Mouse (Mus musculus) forebrain, embryonic 13.5 days (tissue): ENCODE results near the gene D630023F18Rik. TPM values are rescaled to one million over a fixed set of nuclear protein-coding genes. Genes with fewer than 3 reads are reported as not detected.

Experiments used
- ATAC-seq: fragments of 200-750 bp; cut with Nextera tagmentation; 2 replicates; pipeline ENCODE4 v1.8.0; 2017
- H3K27ac ChIP-seq: fragments of 300-500 bp; sonication (generic); 2 replicates; pipeline ENCODE4 v1.5.1; 2015; ENCODE audit warnings: inconsistent platforms, mild to moderate bottlenecking, moderate library complexity
- H3K27me3 ChIP-seq: fragments of 300-500 bp; sonication (generic); 2 replicates; pipeline ENCODE4 v1.6.1; 2015; ENCODE audit warnings: mild to moderate bottlenecking, inconsistent platforms
- H3K36me3 ChIP-seq: fragments of 300-500 bp; sonication (generic); 2 replicates; pipeline ENCODE4 v1.6.1; 2015; ENCODE audit warnings: mild to moderate bottlenecking, inconsistent platforms; ENCODE audit not compliant: poor library complexity, severe bottlenecking
- H3K4me1 ChIP-seq: fragments of 300-500 bp; sonication (generic); 2 replicates; pipeline ENCODE4 v1.6.1; 2015; ENCODE audit warnings: inconsistent platforms
- H3K4me2 ChIP-seq: fragments of 300-500 bp; sonication (generic); 2 replicates; pipeline ENCODE4 v1.6.1; 2015; ENCODE audit warnings: inconsistent platforms, mild to moderate bottlenecking, moderate library complexity
- H3K4me3 ChIP-seq: fragments of 300-500 bp; sonication (generic); 2 replicates; pipeline ENCODE4 v1.5.1; 2015; ENCODE audit warnings: mild to moderate bottlenecking, inconsistent platforms
- H3K9ac ChIP-seq: fragments of 300-500 bp; sonication (generic); 2 replicates; pipeline ENCODE4 v1.6.1; 2015; ENCODE audit warnings: mild to moderate bottlenecking, inconsistent platforms
- H3K9me3 ChIP-seq: fragments of 300-500 bp; sonication (generic); replicated peaks from 2 replicates; pipeline ENCODE4 v1.6.1; 2016; ENCODE audit warnings: inconsistent platforms
- WGBS: fragments of 180-500 bp; shearing (Covaris S2); methylation state at CpG from one replicate; pipeline ENCODE4 v1.1.7; 2015; 5-methylcytosine and 5-hydroxymethylcytosine counted together
- polyA plus RNA-seq: library from polyadenylated mRNA; unstranded; fragments of >200 nt; fragmentation: Nextera tagmentation; extraction: Ambion mirVana; gene quantifications from 2 replicates; pipeline ENCODE4 v1.2.1, GENCODE M21; 2015

D630023F18Rik gene
- polyA plus RNA-seq, 1 experiment from 2014 or later = 0.09 TPM

DNA sequence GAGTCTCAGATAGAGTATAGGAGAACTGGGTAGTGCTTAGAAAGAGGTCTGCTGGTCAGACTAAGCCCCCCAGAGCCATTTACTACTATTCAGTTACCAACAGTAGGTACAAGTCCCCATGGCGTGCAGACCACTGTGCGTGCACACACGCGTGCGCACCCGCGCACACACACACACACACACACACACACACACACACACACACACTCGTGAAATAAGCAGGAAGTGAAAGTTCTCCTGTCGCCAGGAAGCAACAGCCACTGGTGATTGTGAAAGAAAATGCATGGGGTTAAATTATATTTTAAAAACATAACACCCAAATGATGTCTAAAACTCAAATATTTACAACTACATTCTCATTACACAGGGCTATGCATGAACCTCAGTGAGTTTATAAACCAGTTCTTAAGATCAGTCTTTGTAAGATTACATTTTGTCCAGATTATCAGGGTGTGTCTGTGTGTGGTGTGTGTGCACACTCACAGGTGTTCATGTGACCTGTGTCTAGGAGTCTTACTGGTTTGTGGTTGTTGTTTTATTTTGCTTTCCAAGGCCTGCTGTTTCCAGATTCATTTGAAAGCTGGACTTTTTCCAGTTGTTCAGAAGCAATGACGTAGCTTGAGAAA, 15.2 kb downstream of the D630023F18Rik start:
- WGBS = 90% methylated on average over 10 of the region's 10 CpGs
- Histone ChIP-seq H3K9ac (no peak overlapping the region), H3K4me3 (no peak overlapping the region), H3K4me1 (no peaks in the 10 kb centered on the region), H3K36me3 (no peaks in the 10 kb centered on the region), H3K27me3 (no peaks in the 10 kb centered on the region), H3K27ac (no peak overlapping the region), H3K4me2 (no peak overlapping the region), H3K9me3 (no peaks in the 10 kb centered on the region)
- ATAC-seq = no peak

DNA sequence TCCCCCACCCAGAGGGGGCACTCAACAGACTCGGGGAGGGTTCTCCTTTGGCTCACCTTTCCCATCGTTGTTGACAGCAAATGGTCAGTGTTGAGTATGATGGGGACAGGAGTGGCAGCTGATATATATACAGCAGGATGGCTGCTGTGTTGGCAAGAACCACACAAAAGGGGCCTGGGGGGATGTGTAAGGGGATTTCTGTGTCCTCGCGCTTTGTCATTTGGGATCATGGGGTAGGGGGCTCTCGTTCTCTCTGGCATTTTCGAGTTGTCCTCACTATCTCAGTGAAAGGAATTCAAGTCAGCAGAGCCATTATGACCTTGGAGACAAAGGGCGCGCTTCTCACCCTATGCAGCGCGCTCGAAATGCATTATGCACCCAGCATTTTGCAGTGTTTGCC, 19.7 kb downstream of the D630023F18Rik start, which contains the start of gene Cryga:
Gene Cryga (minus strand): TSS at position 101 of the 400 bp plus-strand sequence.
- H3K4me2 ChIP-seq = no peak within 1 kb of the TSS
- H3K36me3 ChIP-seq = no peaks in the 10 kb centered on the region
- no peak within 1 kb of the TSS for H3K27ac ChIP-seq
- H3K4me3 ChIP-seq = no peak within 1 kb of the TSS
- no peaks in the 10 kb centered on the region for H3K4me1 ChIP-seq
- no peak within 1 kb of the TSS for H3K9ac ChIP-seq
- no peaks in the 10 kb centered on the region for H3K9me3 ChIP-seq
- WGBS = 89% methylated on average over 11 of the region's 11 CpGs
- no peaks in the 10 kb centered on the region for H3K27me3 ChIP-seq
- ATAC-seq = no peak

DNA sequence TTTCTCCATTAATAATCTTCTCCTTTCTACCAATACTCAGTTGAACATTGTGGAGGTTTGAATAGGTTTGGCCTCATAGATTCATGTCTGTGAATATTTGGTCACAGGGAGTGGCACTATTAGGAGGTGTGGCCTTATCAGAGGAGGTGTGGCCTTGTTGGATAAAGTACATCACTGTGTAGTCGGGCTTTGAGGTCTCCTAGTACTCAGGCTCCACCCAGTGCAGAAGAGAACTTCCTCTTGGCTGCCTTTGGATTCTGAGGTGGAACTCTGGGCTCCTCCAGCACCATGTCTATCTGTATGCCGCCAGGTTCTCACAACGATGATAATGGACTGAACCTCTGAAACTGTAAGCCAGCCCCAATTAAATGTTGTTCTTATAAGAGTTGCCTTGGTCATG, 26.1 kb downstream of the D630023F18Rik start:
- 80% methylated on average over 3 of the region's 3 CpGs for WGBS
- H3K4me1 ChIP-seq = no peaks in the 10 kb centered on the region
- no peak for ATAC-seq
- no peaks in the 10 kb centered on the region for H3K9me3 ChIP-seq
- no peaks in the 10 kb centered on the region for H3K36me3 ChIP-seq
- H3K4me3 ChIP-seq = no peak overlapping the region
- H3K9ac ChIP-seq = no peak overlapping the region
- H3K27ac ChIP-seq = no peak overlapping the region
- H3K27me3 ChIP-seq = no peaks in the 10 kb centered on the region
- H3K4me2 ChIP-seq = no peak overlapping the region

- H3K4me1 ChIP-seq = no peaks in the 10 kb centered on the region
- no peak overlapping the region for H3K4me2 ChIP-seq
- H3K27me3 ChIP-seq = no peaks in the 10 kb centered on the region
- no peaks in the 10 kb centered on the region for H3K36me3 ChIP-seq
- no peak overlapping the region for H3K27ac ChIP-seq
- no peaks in the 10 kb centered on the region for H3K9me3 ChIP-seq
- 90% methylated on average over 3 of the region's 3 CpGs for WGBS
- no peak overlapping the region for H3K4me3 ChIP-seq
- no peak overlapping the region for H3K9ac ChIP-seq
- ATAC-seq = no peak
Measured at GRCm38 (mm10) chr1:65091566-65091965, 31.4 kb downstream of the D630023F18Rik start.

DNA sequence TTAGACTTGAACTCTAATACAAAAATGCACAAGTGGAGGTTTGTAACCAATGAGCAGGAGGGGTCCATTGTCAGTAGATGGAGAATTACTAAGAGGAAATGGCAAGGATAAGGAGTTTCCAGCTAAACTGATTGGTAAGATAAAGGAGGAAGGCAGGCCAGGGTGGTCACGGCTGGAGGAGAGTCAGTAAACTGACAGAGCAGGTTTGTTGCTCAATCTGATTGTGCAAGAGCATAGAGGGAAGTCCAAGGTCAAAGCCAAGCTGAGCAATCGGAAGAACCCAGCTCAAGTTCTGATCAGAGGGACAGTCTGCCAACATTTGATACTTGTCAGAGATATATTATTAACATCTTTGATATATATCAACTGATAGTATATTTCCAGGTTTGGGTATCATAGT, 32.6 kb downstream of the D630023F18Rik start:
- H3K4me2 ChIP-seq = no peak overlapping the region
- H3K27me3 ChIP-seq = no peaks in the 10 kb centered on the region
- no peaks in the 10 kb centered on the region for H3K4me1 ChIP-seq
- no peak overlapping the region for H3K4me3 ChIP-seq
- H3K9me3 ChIP-seq = no peaks in the 10 kb centered on the region
- 80% methylated on average over 2 of the region's 2 CpGs for WGBS
- H3K27ac ChIP-seq = no peak overlapping the region
- no peak for ATAC-seq
- H3K36me3 ChIP-seq = no peaks in the 10 kb centered on the region
- H3K9ac ChIP-seq = no peak overlapping the region

- ATAC-seq = no peak
- WGBS = 80% methylated on average over 6 of the region's 6 CpGs
Measured at GRCm38 (mm10) chr1:65088567-65089356, 34.3 kb downstream of the D630023F18Rik start.

DNA sequence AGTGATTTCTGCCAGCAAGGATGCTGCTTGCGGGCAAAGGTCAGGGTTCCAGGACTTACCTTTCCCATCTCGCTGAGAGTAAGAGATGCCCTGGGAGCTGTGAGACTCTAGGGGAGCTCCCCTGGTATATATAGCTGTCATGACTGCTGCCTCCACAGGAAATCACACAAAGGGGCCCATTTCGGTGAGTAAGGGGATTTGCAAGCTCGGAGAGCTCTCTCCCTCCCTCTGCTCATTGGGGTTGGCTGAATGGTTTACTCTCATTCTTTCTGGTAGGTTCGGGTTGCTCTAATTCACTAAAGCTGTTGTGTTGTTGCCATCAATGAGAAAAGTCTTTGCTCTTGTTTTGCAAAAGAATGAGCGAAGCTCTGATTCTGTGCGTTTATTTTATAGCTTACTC, 40.8 kb downstream of the D630023F18Rik start, which contains the start of gene Crygb:
Gene Crygb (minus strand): TSS at position 101 of the 400 bp plus-strand sequence.
- Histone ChIP-seq H3K27me3 (no peaks in the 10 kb centered on the region), H3K4me1 (no peaks in the 10 kb centered on the region), H3K9ac (no peak within 1 kb of the TSS), H3K4me2 (no peak within 1 kb of the TSS), H3K27ac (no peak within 1 kb of the TSS), H3K9me3 (no peaks in the 10 kb centered on the region), H3K36me3 (no peaks in the 10 kb centered on the region), H3K4me3 (no peak within 1 kb of the TSS)
- 24% methylated on average over 7 of the region's 7 CpGs for WGBS
- ATAC-seq = no peak

More at GRCm38 (mm10) chr1:65088567-65089356, 34.3 kb downstream of the D630023F18Rik start:
- Histone ChIP-seq H3K4me2 (no peak overlapping the region), H3K9me3 (no peaks in the 10 kb centered on the region), H3K4me1 (no peaks in the 10 kb centered on the region), H3K27ac (no peak overlapping the region), H3K9ac (no peak overlapping the region), H3K4me3 (no peak overlapping the region), H3K36me3 (no peaks in the 10 kb centered on the region), H3K27me3 (no peaks in the 10 kb centered on the region)

- Histone ChIP-seq H3K27me3 (no peaks in the 10 kb centered on the region), H3K36me3 (no peaks in the 10 kb centered on the region), H3K4me2 (no peak overlapping the region), H3K27ac (no peak overlapping the region), H3K9ac (no peak overlapping the region), H3K4me3 (no peak overlapping the region), H3K4me1 (no peaks in the 10 kb centered on the region), H3K9me3 (no peaks in the 10 kb centered on the region)
- no peak for ATAC-seq
- WGBS = 17% methylated on average over 5 of the region's 5 CpGs
Measured at GRCm38 (mm10) chr1:65075607-65076006, 47.4 kb downstream of the D630023F18Rik start.

- H3K9me3 ChIP-seq = no peaks in the 10 kb centered on the region
- no peaks in the 10 kb centered on the region for H3K36me3 ChIP-seq
- H3K27ac ChIP-seq = no peak within 1 kb of the TSS
- no peaks in the 10 kb centered on the region for H3K27me3 ChIP-seq
- H3K4me1 ChIP-seq = no peaks in the 10 kb centered on the region
- WGBS = 61% methylated on average over 6 of the region's 6 CpGs
- H3K4me3 ChIP-seq = no peak within 1 kb of the TSS
- no peak for ATAC-seq
- no peak within 1 kb of the TSS for H3K4me2 ChIP-seq
- H3K9ac ChIP-seq = no peak within 1 kb of the TSS
Measured at GRCm38 (mm10) chr1:65073589-65073988, 49.4 kb downstream of the D630023F18Rik start, which contains the start of gene Crygc. Gene Crygc (minus strand): TSS chr1:65073689.

- Histone ChIP-seq H3K4me3 (no peak overlapping the region), H3K4me2 (no peak overlapping the region), H3K27me3 (no peaks in the 10 kb centered on the region), H3K27ac (no peak overlapping the region), H3K36me3 (no peaks in the 10 kb centered on the region), H3K4me1 (no peaks in the 10 kb centered on the region), H3K9ac (no peak overlapping the region), H3K9me3 (no peaks in the 10 kb centered on the region)
- no peak for ATAC-seq
Measured at GRCm38 (mm10) chr1:65067842-65068241, 55.2 kb downstream of the D630023F18Rik start.

- H3K4me3 ChIP-seq = no peak overlapping the region
- no peaks in the 10 kb centered on the region for H3K36me3 ChIP-seq
- WGBS = 79% methylated on average over 15 of the region's 15 CpGs
- H3K27ac ChIP-seq = no peak overlapping the region
- no peaks in the 10 kb centered on the region for H3K4me1 ChIP-seq
- no peaks in the 10 kb centered on the region for H3K9me3 ChIP-seq
- no peak overlapping the region for H3K4me2 ChIP-seq
- H3K27me3 ChIP-seq = no peaks in the 10 kb centered on the region
- no peak for ATAC-seq
- H3K9ac ChIP-seq = no peak overlapping the region
Measured at GRCm38 (mm10) chr1:65064201-65064600, 58.8 kb downstream of the D630023F18Rik start.

- Histone ChIP-seq H3K4me1 (no peaks in the 10 kb centered on the region), H3K9ac (no peak within 1 kb of the TSS), H3K4me2 (no peak within 1 kb of the TSS), H3K9me3 (no peaks in the 10 kb centered on the region), H3K36me3 (no peaks in the 10 kb centered on the region), H3K27ac (no peak within 1 kb of the TSS), H3K4me3 (no peak within 1 kb of the TSS), H3K27me3 (no peaks in the 10 kb centered on the region)
- peak; percentile 33; the same call in 1 of the 2 replicates for ATAC-seq
- WGBS = 34% methylated on average over 8 of the region's 8 CpGs
Measured at GRCm38 (mm10) chr1:65063352-65063751, 59.7 kb downstream of the D630023F18Rik start, which contains the start of gene Crygd. Gene Crygd (minus strand): TSS chr1:65063452.
